ENCODE assay signal across 8 mouse cellular contexts in the genomic region with DNA sequence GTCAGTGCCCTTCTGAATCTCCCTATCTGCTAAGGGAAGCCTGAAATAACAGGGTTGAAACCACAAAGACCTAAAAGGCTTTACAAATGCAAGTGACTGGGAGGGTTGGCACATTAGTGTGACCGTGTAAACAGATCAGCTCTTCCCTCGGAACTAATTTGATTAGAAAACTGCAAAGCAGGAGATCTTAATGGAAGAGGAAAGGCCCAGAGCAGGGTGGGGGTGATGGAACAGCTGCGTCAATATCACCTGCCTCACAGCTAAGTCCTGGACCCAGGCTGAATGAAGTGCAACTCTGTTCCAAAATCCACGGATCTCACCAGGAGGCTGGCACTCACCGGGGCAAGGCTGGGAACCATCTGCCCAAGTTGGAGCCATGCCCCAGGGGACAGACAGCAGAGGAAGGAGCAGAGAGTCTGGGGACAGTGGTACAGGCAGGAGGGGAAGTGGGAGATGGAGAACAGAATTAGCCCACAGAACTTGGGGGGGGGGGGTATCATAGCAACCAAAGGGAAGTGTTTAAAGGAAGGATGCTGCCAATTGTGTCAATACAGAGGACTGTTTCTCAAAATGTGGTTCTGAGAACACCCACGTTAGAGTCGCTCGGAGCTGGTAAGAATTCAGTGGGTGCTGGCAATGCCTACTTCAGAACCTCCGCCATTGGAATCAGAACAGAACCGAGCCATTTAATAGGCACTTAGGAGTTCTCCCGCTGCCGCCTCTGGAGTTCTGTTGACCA. TPM values are rescaled to one million over a fixed set of nuclear protein-coding genes. Genes with fewer than 3 reads are reported as not detected.
DNase-seq lines count a peak whose midpoint lies in the region; ATAC-seq lines count a peak whose summit lies in the region.
"Had no signal": no experiment of that assay in that cellular context is flagged by ENCODE, and none has a peak within 500 bp of the region (broad histone marks: within the 10 kb centered on the region; RNA-seq: fewer than 3 reads in every experiment).

No protein-coding gene starts in this region.

- H3K36me3 ChIP-seq in forebrain, embryonic 14.5 days (ENCODE audit: control insufficient read depth, insufficient read depth, low read length): no peaks in the 10 kb centered on the region
- H3K36me3 ChIP-seq in neural tube, embryonic 15.5 days: no peaks in the 10 kb centered on the region

- WGBS in forebrain, embryonic 14.5 days: 61% methylated on average over 12 of the region's 12 CpGs
- WGBS in neural tube, embryonic 15.5 days: 42% methylated on average over 12 of the region's 12 CpGs

- no peaks in the 10 kb centered on the region for H3K27me3 ChIP-seq in forebrain, embryonic 14.5 days (replicated peaks; ENCODE audit: control insufficient read depth, insufficient read depth, low read length)
- no peaks in the 10 kb centered on the region for H3K27me3 ChIP-seq in neural tube, embryonic 15.5 days (replicated peaks)

- intact Hi-C loops in heart, postnatal 25 days (cut with DNase I): no loop called here

- H3K4me1 ChIP-seq in forebrain, embryonic 14.5 days (ENCODE audit: control insufficient read depth, insufficient read depth, low read length): peaks cover 6% of the 10 kb centered on the region
- H3K4me1 ChIP-seq in neural tube, embryonic 15.5 days: peaks cover 15% of the 10 kb centered on the region

- peak overlapping the region; percentile 64 for H3K27ac ChIP-seq in forebrain, embryonic 14.5 days (ENCODE audit: low read depth, low read length)
- H3K27ac ChIP-seq in neural tube, embryonic 15.5 days (replicated peaks): peak overlapping the region; percentile 41

- no peak overlapping the region for H3K4me2 ChIP-seq in forebrain, embryonic 14.5 days (ENCODE audit: low read length)
- no peak overlapping the region for H3K4me2 ChIP-seq in neural tube, embryonic 15.5 days

- H3K4me3 ChIP-seq in forebrain, embryonic 14.5 days (ENCODE audit: low read depth, low read length): no peak overlapping the region
- no peak overlapping the region for H3K4me3 ChIP-seq in neural tube, embryonic 15.5 days (replicated peaks)

- H3K9ac ChIP-seq in forebrain, embryonic 14.5 days (ENCODE audit: low read length): no peak overlapping the region
- H3K9ac ChIP-seq in neural tube, embryonic 15.5 days (replicated peaks): no peak overlapping the region

- H3K9me3 ChIP-seq in forebrain, embryonic 14.5 days (replicated peaks; ENCODE audit: control insufficient read depth, low read length): no peaks in the 10 kb centered on the region
- no peaks in the 10 kb centered on the region for H3K9me3 ChIP-seq in neural tube, embryonic 15.5 days (replicated peaks)

- ATAC-seq in forebrain, embryonic 14.5 days: peak; percentile 92
- ATAC-seq in neural tube, embryonic 15.5 days (ENCODE audit: low FRiP score): peak; percentile 73

- peak; percentile 96 for DNase-seq in cerebellum, adult 8-10 months
- peak; percentile 65 for DNase-seq in forebrain, embryonic 14.5 days (ENCODE audit: low spot score)
- peak; percentile 78 to 81 for DNase-seq in layer of hippocampus, postnatal 10 days (ENCODE audit: low spot score in 2 of 2)
- DNase-seq in heart, postnatal 25 days (ENCODE audit: low spot score): no peak
- no peak for DNase-seq in adrenal gland, adult 8-10 months
- no peak for DNase-seq in thymus, adult 18-20 months

RNA-seq across cellular contexts. Expression of gene Fra10ac1, which starts 14.4 kb away (rescaled TPM):
- 38.9 and 44.5 TPM in 2 replicates for polyA plus RNA-seq in forebrain, embryonic 14.5 days (2014; fragmentation: Nextera tagmentation; extraction: Ambion mirVana)
- total RNA-seq in layer of hippocampus, postnatal 10 days (2021): 10 to 100 TPM; 18.5 to 20.8 TPM
- 38.6 and 39.2 TPM in 2 replicates for polyA plus RNA-seq in neural tube, embryonic 15.5 days (2015; fragmentation: Nextera tagmentation; extraction: Ambion mirVana)
- total RNA-seq in heart, postnatal 25 days (2021): 10 to 100 TPM; 12.3 to 12.4 TPM
- total RNA-seq in adrenal gland, adult 8-10 months (2022): 10 to 100 TPM; 13.3 to 20.3 (median 15.6) TPM

RNA-seq across cellular contexts. Expression of gene Lgi1, which starts 26.0 kb away (rescaled TPM):
- polyA plus RNA-seq in forebrain, embryonic 14.5 days (2014; fragmentation: Nextera tagmentation; extraction: Ambion mirVana): 8.8 and 13.3 TPM in 2 replicates
- 100 to 1,000 TPM; 117 to 133 TPM for total RNA-seq in layer of hippocampus, postnatal 10 days (2021)
- polyA plus RNA-seq in neural tube, embryonic 15.5 days (2015; fragmentation: Nextera tagmentation; extraction: Ambion mirVana): 19.5 and 24.7 TPM in 2 replicates
- 1 to 10 TPM; 2.9 to 5.0 TPM for total RNA-seq in heart, postnatal 25 days (2021)
- total RNA-seq in adrenal gland, adult 8-10 months (2022): under 1 TPM; 0.42 to 0.84 (median 0.56) TPM
- polyA plus RNA-seq: activated CD4-positive, CD25-positive, alpha-beta regulatory T cell, adult 4 months had no signal

Comparison
In these comparisons a context has a peak if more than half of its experiments do, and no peak if none do; other contexts are left out.
1. DNase-seq: peak in cerebellum, adult 8-10 months (single experiment), forebrain, embryonic 14.5 days (single experiment) and layer of hippocampus, postnatal 10 days (2 of 2); none in heart, postnatal 25 days (single experiment), adrenal gland, adult 8-10 months (single experiment) and thymus, adult 18-20 months (0 of 2).
2. RNA of gene Lgi1, which starts 26.0 kb away (total RNA-seq): 117 to 133 TPM in layer of hippocampus, postnatal 10 days; 2.9 to 5.0 TPM in heart, postnatal 25 days and 0.42 to 0.84 TPM in adrenal gland, adult 8-10 months; every median in the first group is over 10 times any median in the second.